Mouse (Mus musculus) ES-Bruce4 (cell line): Measurements from ENCODE around the gene Ppara. TPM values are rescaled to one million over a fixed set of nuclear protein-coding genes. Genes with fewer than 3 reads are reported as not detected.

Experiments used
- H3K27ac ChIP-seq: 2 replicates; pipeline ENCODE4 v1.5.1; 2012; ENCODE audit warnings: low read length, inconsistent platforms; ENCODE audit not compliant: insufficient read depth
- H3K27me3 ChIP-seq: 2 replicates; pipeline ENCODE4 v1.6.1; 2012; ENCODE audit warnings: mild to moderate bottlenecking, low read length, inconsistent platforms; ENCODE audit not compliant: control insufficient read depth, poor library complexity, insufficient read depth, severe bottlenecking
- H3K36me3 ChIP-seq: 2 replicates; pipeline ENCODE4 v1.6.1; 2012; ENCODE audit warnings: inconsistent platforms, mild to moderate bottlenecking, low read length, moderate library complexity; ENCODE audit not compliant: control insufficient read depth, poor library complexity, insufficient read depth, severe bottlenecking
- H3K4me1 ChIP-seq: one replicate; pipeline ENCODE4 v1.8.1; 2011; ENCODE audit warnings: low read length; ENCODE audit not compliant: control insufficient read depth, insufficient read depth
- H3K4me3 ChIP-seq: 2 replicates; pipeline ENCODE4 v1.5.1; 2011; ENCODE audit warnings: low read depth, mild to moderate bottlenecking, low read length
- H3K9ac ChIP-seq: 2 replicates; pipeline ENCODE4 v1.6.1; 2012; ENCODE audit warnings: low read depth, mild to moderate bottlenecking, inconsistent platforms; ENCODE audit not compliant: poor library complexity, severe bottlenecking
- H3K9me3 ChIP-seq: replicated peaks from 2 replicates; pipeline ENCODE4 v1.6.1; 2012; ENCODE audit warnings: mild to moderate bottlenecking, low read length, inconsistent platforms; ENCODE audit not compliant: control insufficient read depth, poor library complexity, insufficient read depth, severe bottlenecking
- CTCF ChIP-seq: IDR thresholded peaks from one replicate; pipeline ENCODE4 v1.8.1; 2011; ENCODE audit warnings: low read depth, low read length
- EP300 ChIP-seq: IDR thresholded peaks from 2 replicates; pipeline ENCODE4 v1.6.1; 2011; ENCODE audit warnings: low read depth, low read length; ENCODE audit not compliant: insufficient read depth
- POLR2A ChIP-seq: IDR thresholded peaks from one replicate; pipeline ENCODE4 v1.8.1; 2011; ENCODE audit warnings: low read length; ENCODE audit not compliant: insufficient read depth
- polyA plus RNA-seq: library from polyadenylated mRNA; stranded (reverse); fragments of >200 nt; gene quantifications from 2 replicates; pipeline ENCODE4 v1.2.4, GENCODE M21; 2011; ENCODE audit warnings: low read depth; ENCODE audit not compliant: missing spikeins, insufficient read depth, insufficient read length

Gene Ppara
- polyA plus RNA-seq, 1 experiment, result 0.28 TPM

- TF ChIP-seq EP300 (no peak), POLR2A (no peak), CTCF (no peak)
- H3K9ac ChIP-seq, result no peak overlapping the region
- no peaks in the 10 kb centered on the region for H3K9me3 ChIP-seq
- H3K27me3 ChIP-seq, result no peaks in the 10 kb centered on the region
- no peak overlapping the region for H3K4me3 ChIP-seq
- no peaks in the 10 kb centered on the region for H3K36me3 ChIP-seq
- no peak overlapping the region for H3K27ac ChIP-seq
- H3K4me1 ChIP-seq, result no peaks in the 10 kb centered on the region
These were observed 32.3 kb upstream of the Ppara start for GRCm38 (mm10) chr15:85702411-85702951.

- Histone ChIP-seq H3K4me1 (no peaks in the 10 kb centered on the region), H3K27me3 (no peaks in the 10 kb centered on the region), H3K9me3 (no peaks in the 10 kb centered on the region), H3K36me3 (no peaks in the 10 kb centered on the region), H3K27ac (no peak overlapping the region), H3K4me3 (no peak overlapping the region), H3K9ac (no peak overlapping the region)
- TF ChIP-seq CTCF, result no peak
These were observed 31.6 kb upstream of the Ppara start for GRCm38 (mm10) chr15:85703194-85703641.

GRCm38 (mm10) chr15:85703858-85704257, 30.9 kb upstream of the Ppara start:
- Histone ChIP-seq H3K4me1 (no peaks in the 10 kb centered on the region), H3K9ac (no peak overlapping the region), H3K27ac (no peak overlapping the region), H3K36me3 (no peaks in the 10 kb centered on the region), H3K4me3 (no peak overlapping the region), H3K27me3 (no peaks in the 10 kb centered on the region), H3K9me3 (no peaks in the 10 kb centered on the region)
- TF ChIP-seq CTCF, result no peak
- no peak for TF ChIP-seq EP300
- no peak for TF ChIP-seq POLR2A

DNA sequence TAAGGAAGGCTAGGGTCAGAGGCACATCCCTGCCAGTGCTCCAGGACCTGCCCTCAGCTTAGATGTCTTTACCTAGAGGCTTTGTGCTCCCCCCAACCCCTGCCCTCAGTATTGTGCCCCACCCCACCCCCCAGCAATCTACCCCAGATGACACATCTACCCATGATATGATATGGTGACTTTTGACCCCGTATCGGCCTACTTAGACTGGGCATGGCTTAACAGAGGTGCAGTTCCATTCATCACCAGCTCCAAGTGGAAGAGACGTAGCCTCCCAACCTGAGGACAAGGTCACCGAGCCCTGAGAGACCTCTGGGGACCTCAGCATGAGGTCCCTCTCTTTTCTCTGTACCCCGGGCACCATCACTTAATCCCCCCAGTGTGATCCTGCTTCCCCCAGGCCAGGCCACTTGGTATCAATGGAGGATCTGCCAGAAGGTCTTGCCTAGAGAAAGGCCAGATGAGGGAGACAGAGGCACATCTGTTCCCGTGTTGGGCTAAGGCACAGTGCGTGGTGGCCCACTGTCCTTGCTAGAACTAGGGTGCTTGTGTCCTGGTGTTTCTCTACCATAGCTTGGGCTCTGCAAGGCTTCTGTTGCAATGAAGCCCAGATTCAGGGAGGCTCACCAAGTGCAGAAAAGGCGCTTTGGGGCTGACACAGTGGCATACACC, 30.3 kb upstream of the Ppara start:
- H3K9me3 ChIP-seq, result no peaks in the 10 kb centered on the region
- TF ChIP-seq CTCF (no peak), POLR2A (no peak), EP300 (no peak)
- no peaks in the 10 kb centered on the region for H3K4me1 ChIP-seq
- H3K4me3 ChIP-seq, result no peak overlapping the region
- H3K36me3 ChIP-seq, result no peaks in the 10 kb centered on the region
- H3K27me3 ChIP-seq, result no peaks in the 10 kb centered on the region
- H3K9ac ChIP-seq, result no peak overlapping the region
- H3K27ac ChIP-seq, result no peak overlapping the region

DNA sequence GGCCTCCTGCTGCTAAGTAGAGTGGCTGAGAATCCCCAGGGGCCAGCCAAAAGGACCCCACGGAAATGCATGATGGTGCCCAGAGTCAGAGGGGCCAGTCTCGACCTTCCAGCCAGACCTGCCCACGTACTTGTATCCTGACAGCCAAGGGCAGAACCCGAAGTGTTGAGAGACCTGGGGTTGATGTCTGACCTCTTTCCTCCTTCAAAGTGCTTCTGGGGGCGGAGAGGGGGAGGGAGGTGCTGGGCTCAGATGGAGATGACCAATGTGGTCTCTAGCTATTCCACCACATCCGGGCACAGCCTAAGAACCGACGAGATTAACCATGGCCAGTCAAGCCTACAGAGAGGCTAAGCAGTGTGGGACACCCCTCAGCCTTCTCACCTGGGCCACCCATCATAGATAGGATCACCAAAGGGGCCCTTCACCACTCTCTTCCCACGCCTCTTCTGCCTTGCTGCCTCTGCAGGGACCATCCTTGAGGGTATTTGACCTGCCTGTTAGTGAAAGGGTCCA, 29.7 kb upstream of the Ppara start:
- no peaks in the 10 kb centered on the region for H3K9me3 ChIP-seq
- H3K4me1 ChIP-seq, result no peaks in the 10 kb centered on the region
- no peak for TF ChIP-seq EP300
- no peak for TF ChIP-seq POLR2A
- no peak for TF ChIP-seq CTCF
- H3K4me3 ChIP-seq, result no peak overlapping the region
- H3K36me3 ChIP-seq, result no peaks in the 10 kb centered on the region
- H3K27me3 ChIP-seq, result no peaks in the 10 kb centered on the region
- no peak overlapping the region for H3K27ac ChIP-seq
- H3K9ac ChIP-seq, result no peak overlapping the region

DNA sequence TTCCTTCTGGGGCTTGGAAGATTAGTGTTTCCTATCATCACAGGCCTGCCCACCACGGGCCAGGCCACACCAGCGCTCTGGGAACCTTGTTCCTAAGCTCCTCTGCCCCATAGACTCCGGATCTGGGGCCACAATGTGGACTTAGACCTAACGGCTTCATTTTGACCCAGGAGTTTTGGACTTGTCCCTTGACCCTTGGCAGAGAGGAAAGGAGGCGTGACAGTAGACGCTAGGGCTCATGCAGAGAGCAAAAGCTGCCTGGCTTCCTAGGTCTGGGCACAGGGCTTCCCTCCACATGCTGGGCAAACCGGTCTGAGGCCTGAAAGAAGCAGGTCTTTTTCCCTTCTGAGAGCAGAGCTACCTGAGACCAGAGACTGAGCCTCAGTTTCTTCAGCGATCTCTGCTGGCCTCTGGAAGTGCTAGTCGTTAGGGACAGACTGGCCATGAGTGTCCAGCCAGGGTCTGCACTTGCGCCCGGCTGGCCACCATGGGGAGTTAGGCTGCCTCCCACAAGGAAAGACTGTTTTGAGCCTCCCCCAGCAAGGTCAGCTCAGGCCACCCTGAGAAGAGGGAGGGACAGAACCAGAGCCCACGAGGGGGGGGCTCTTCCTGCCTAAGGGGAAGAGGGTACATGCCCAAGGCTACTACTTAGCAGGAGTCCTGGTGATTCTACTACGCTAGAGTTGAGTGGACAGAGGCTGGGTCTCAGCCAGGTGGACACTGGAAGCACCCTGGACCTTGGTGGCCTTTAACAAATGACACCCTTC, 29.0 kb upstream of the Ppara start:
- H3K27me3 ChIP-seq, result no peaks in the 10 kb centered on the region

More for the DNA sequence above, 29.0 kb upstream of the Ppara start:
- no peaks in the 10 kb centered on the region for H3K36me3 ChIP-seq
- H3K9ac ChIP-seq, result no peak overlapping the region
- no peaks in the 10 kb centered on the region for H3K4me1 ChIP-seq
- H3K4me3 ChIP-seq, result no peak overlapping the region
- H3K9me3 ChIP-seq, result no peaks in the 10 kb centered on the region
- H3K27ac ChIP-seq, result no peak overlapping the region
- no peak for TF ChIP-seq EP300
- no peak for TF ChIP-seq POLR2A
- TF ChIP-seq CTCF, result no peak
